Mouse (Mus musculus): ENCODE measurements at regions not wholly inside any gene's neighbourhood (a gene's known extent, or its start where the extent isn't known, plus 50 kb on each side); places are given as distances from the start of the nearest gene placed in this dataset.

DNA sequence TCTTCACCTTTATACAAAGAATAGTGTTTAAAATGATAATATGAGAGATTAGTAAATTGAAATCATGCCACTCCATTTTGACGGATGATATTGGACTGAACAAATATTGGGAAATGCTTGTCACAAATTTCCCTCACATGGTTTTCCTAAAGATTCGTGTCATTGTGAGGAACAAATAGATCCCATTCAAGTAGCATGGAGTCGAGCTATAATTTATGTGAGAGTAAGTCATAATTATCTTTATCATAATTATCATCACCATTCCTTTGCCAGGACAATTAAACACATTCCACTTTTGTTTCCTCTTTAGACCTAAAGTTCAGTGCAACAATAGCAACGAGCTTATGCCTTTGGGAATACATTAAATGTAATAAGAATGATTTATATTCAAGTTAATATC lies 370.5 kb downstream of the Cdh11 start:
- no peak for DNase-seq

DNA sequence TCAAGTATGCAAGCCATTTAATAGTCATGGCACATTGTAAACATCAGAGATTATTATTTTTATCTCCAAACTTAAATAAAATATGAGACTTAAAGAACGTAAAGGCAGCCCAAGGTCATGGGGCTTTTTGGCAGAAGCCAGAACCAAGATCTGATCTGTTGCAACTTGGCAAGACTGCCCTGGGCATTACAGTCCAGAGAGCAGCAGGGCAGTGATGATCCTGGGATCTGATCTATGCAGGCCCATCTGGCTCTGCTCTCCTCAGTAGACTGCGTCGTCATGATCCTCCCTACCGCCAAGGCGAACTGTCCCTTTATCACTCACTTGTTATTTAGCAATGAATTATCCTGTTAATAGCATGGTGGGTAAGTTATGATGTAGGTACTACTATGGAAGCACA lies 372.0 kb downstream of the Cdh11 start:
- peak; percentile 0 for DNase-seq

DNA sequence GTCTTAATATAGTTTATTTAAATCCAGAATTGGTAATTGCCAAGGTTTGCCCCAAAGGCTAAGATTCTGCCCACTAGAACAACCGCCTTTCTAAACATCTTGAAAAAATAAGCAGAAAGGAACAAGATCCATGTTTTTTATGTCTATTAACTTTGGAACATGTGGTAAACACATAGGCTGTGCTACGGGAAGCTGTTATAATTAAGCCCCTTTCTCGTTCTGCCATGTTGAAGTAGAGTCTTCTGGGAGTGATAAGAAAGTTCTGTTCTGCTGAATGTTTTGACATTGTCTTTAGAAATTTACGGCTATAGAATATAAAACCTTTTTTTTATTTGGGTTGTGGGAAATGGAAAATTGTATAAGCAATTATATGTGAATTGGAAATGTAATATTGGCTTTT lies 397.9 kb downstream of the Cdh11 start:
- no peak for DNase-seq

DNA sequence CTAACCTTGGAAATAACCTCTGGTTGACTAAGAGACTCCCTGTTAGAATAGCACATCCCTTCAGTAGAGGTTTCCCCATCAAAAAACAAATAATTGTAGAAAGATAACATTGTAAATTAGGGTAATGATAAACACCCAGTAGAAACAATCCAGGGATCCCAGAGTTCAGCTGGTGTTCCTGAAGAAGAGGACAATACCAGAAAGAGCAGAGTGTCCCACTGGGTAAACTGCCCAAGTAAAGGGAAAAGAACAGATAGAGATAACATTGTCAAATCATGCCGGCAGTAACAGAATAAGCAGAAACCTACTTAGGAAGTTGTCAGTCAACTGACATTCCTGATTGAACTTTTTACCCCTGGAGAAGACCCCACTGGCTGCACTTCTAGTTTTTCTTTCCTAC lies 440.1 kb downstream of the Cdh11 start:
- no peak for DNase-seq

DNA sequence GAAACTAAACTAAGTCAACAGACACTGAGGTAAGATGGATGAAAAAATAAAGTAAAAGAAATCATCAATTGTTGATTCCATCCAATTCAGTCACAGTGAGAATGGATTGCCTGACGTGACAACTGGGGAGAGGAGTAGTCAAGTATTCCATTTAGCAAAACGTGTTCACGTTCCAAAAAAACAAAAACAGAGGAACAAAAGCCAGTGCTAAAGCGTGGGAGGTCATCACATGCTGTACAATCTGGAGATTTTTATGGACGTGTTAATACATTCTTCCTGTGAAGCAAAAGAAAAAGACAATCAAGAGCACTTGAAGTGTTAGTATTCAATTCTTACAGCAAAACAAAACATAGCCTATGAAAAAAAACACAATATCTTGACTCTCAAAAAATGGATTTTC lies 452.9 kb downstream of the Cdh11 start:
- DNase-seq: no peak

DNA sequence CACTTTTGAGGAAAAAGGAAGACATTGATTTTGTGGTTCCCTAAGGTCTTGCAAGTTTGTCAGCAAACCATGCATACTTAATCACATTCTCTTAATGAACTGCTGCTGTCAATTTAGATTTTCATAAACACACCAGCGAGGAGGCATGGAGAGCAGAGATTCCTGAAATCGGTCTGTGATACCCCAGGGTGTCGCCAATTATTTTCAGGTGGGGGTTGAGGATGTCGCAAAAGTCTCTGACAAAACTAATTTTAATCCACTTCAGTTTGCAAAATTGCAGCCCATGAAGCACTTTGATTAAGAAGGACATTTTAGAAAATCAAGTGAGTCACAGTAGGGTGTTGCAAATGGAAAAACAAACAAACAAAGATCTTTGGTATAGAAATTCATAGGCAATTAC lies 454.3 kb downstream of the Cdh11 start:
- DNase-seq: no peak

DNA sequence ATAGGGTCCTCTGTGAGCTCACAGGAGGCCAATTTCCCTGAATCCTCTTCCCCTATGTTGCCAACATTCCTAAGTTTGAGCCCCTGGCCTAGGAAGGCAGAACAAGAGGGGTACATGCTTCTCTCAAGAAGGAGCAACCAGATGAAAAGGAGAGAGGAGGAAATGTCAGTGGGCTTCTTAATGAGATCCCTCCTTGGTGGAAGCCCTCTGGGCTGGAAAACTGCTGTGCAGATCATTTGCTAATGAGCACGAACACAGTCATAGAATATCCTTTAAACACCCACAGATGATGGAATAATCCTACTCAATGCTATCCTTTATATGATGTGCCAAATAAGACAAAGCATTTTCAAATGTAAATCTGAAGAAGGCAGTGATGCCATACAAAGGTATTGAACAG lies 455.5 kb downstream of the Cdh11 start:
- DNase-seq: no peak
